Mouse (Mus musculus) testis, adult 2 months (tissue): Measurements from ENCODE around the gene Lingo3. TPM values are rescaled to one million over a fixed set of nuclear protein-coding genes. Genes with fewer than 3 reads are reported as not detected.

ENCODE experiments used
- H3K27ac ChIP-seq: fragments of 200-500 bp; 2 replicates; pipeline ENCODE4 v1.5.1; 2012; ENCODE audit warnings: low read depth, low read length; ENCODE audit not compliant: control insufficient read depth, insufficient read depth
- H3K27me3 ChIP-seq: fragments of 200-500 bp; 2 replicates; pipeline ENCODE4 v1.6.1; 2012; ENCODE audit warnings: mild to moderate bottlenecking, low read length, moderate library complexity; ENCODE audit not compliant: control insufficient read depth, insufficient read depth
- H3K36me3 ChIP-seq: fragments of 200-500 bp; 2 replicates; pipeline ENCODE4 v1.6.1; 2012; ENCODE audit warnings: mild to moderate bottlenecking, low read length; ENCODE audit not compliant: control insufficient read depth, insufficient read depth
- H3K4me1 ChIP-seq: fragments of 200-500 bp; 2 replicates; pipeline ENCODE4 v1.6.1; 2012; ENCODE audit warnings: low read length; ENCODE audit not compliant: control insufficient read depth, insufficient read depth
- H3K4me3 ChIP-seq: fragments of 200-500 bp; 2 replicates; pipeline ENCODE4 v1.5.1; 2012; ENCODE audit warnings: low read depth, mild to moderate bottlenecking, low read length, moderate library complexity, mixed read lengths; ENCODE audit not compliant: control insufficient read depth
- CTCF ChIP-seq: fragments of 200-500 bp; IDR thresholded peaks from 2 replicates; pipeline ENCODE4 v1.5.1; 2012; ENCODE audit warnings: low read depth, mild to moderate bottlenecking, inconsistent platforms, low read length, moderate library complexity; ENCODE audit not compliant: control insufficient read depth, insufficient read depth, insufficient replicate concordance
- POLR2A ChIP-seq: fragments of 200-500 bp; IDR thresholded peaks from 2 replicates; pipeline ENCODE4 v1.6.1; 2012; ENCODE audit warnings: low read depth, mild to moderate bottlenecking, inconsistent platforms, low read length, moderate library complexity; ENCODE audit not compliant: control insufficient read depth
- polyA plus RNA-seq: library from polyadenylated mRNA; depleted of rRNA; stranded (reverse); fragments of >200 nt; gene quantifications from 2 replicates; pipeline ENCODE4 v1.2.3, GENCODE M21; 2012

The Lingo3 gene
- polyA plus RNA-seq, 1 experiment, result 0.16 TPM

GRCm38 (mm10) chr10:80804916-80805315 is 38.9 kb downstream of the Lingo3 start, which contains the start of gene Amh:
Amh (plus strand) TSS chr10:80805243.
- Histone ChIP-seq H3K36me3 (no peaks in the 10 kb centered on the region; the same call in 1 of the 2 replicates), H3K27ac (peak within 1 kb of the TSS; percentile 7; the same call in 1 of the 2 replicates), H3K4me1 (peaks cover 38% of the 10 kb centered on the region), H3K4me3 (no peak within 1 kb of the TSS), H3K27me3 (no peaks in the 10 kb centered on the region)
- no peak for TF ChIP-seq POLR2A
- TF ChIP-seq CTCF, result no peak

- Histone ChIP-seq H3K27ac (no peak overlapping the region), H3K27me3 (no peaks in the 10 kb centered on the region), H3K4me3 (no peak overlapping the region), H3K4me1 (peaks cover 40% of the 10 kb centered on the region), H3K36me3 (no peaks in the 10 kb centered on the region; the same call in 1 of the 2 replicates)
- TF ChIP-seq POLR2A (no peak), CTCF (no peak)
Measured at GRCm38 (mm10) chr10:80804340-80804739, 39.5 kb downstream of the Lingo3 start.

GRCm38 (mm10) chr10:80802996-80803395 is 40.8 kb downstream of the Lingo3 start:
- Histone ChIP-seq H3K36me3 (no peaks in the 10 kb centered on the region; the same call in 1 of the 2 replicates), H3K27ac (no peak overlapping the region), H3K4me3 (no peak overlapping the region), H3K4me1 (peaks cover 31% of the 10 kb centered on the region), H3K27me3 (no peaks in the 10 kb centered on the region)
- no peak for TF ChIP-seq CTCF

- Histone ChIP-seq H3K4me3 (no peak overlapping the region), H3K4me1 (peaks cover 29% of the 10 kb centered on the region)
Measured at GRCm38 (mm10) chr10:80802204-80802912, 41.5 kb downstream of the Lingo3 start.

GRCm38 (mm10) chr10:80799070-80799566 is 44.7 kb downstream of the Lingo3 start:
- Histone ChIP-seq H3K4me1 (peaks cover 11% of the 10 kb centered on the region), H3K36me3 (no peaks in the 10 kb centered on the region; the same call in 1 of the 2 replicates), H3K27ac (peak overlapping the region; percentile 98), H3K27me3 (no peaks in the 10 kb centered on the region), H3K4me3 (peak overlapping the region; percentile 95)
- TF ChIP-seq POLR2A, result no peak
- TF ChIP-seq CTCF, result no peak

More at GRCm38 (mm10) chr10:80802204-80802912, 41.5 kb downstream of the Lingo3 start:
- Histone ChIP-seq H3K27me3 (no peaks in the 10 kb centered on the region), H3K36me3 (no peaks in the 10 kb centered on the region; the same call in 1 of the 2 replicates), H3K27ac (no peak overlapping the region)
- no peak for TF ChIP-seq CTCF
- no peak for TF ChIP-seq POLR2A

- no peaks in the 10 kb centered on the region for H3K27me3 ChIP-seq
- H3K27ac ChIP-seq, result peak within 1 kb of the TSS; percentile 98
- peak within 1 kb of the TSS; percentile 95 for H3K4me3 ChIP-seq
- peaks cover 11% of the 10 kb centered on the region for H3K4me1 ChIP-seq
- no peaks in the 10 kb centered on the region; the same call in 1 of the 2 replicates for H3K36me3 ChIP-seq
- TF ChIP-seq CTCF (no peak), POLR2A (peak; percentile 89)
Measured at GRCm38 (mm10) chr10:80798150-80799006, 45.5 kb downstream of the Lingo3 start, which contains the start of the genes Sf3a2 and Plekhj1. Sf3a2 (plus strand) TSS chr10:80798198. Plekhj1 (minus strand) TSS chr10:80798626.
